Mouse (Mus musculus) bone marrow, adult 2 months (tissue): ENCODE data around the gene Krt80.

Experiments used
- CTCF ChIP-seq: fragments of 200-500 bp; IDR thresholded peaks from 2 replicates; pipeline ENCODE4 v1.5.1; 2011; ENCODE audit warnings: low read length, control low read depth; ENCODE audit not compliant: control insufficient read depth, insufficient read depth
- POLR2A ChIP-seq: fragments of 200-500 bp; IDR thresholded peaks from 2 replicates; pipeline ENCODE4 v1.6.1; 2011; ENCODE audit warnings: low read depth, mild to moderate bottlenecking, control low read depth, low read length, borderline replicate concordance; ENCODE audit not compliant: control insufficient read depth

DNA sequence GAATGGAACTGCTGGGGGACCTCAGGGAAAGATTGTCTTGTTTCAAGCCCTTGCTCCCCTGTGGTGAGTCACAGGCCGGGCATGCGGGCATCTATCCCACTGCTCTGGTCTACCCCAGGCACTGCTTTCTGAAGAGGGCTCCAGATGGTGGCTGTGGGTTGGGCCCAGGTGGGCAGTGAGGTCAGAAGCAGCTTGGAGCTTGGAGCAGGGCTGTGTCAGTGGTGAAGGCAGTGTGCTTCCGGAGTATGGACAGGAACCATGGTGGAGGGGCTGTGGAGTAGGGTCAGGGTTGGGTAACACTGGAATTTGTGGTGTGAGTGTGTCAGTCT, 40.4 kb downstream of the Krt80 start:
- TF ChIP-seq POLR2A: no peak
- no peak for TF ChIP-seq CTCF
